Mouse (Mus musculus): ENCODE data around the gene Rad51ap1. TPM values are rescaled to one million over a fixed set of nuclear protein-coding genes. Genes with fewer than 3 reads are reported as not detected.

Gene Rad51ap1
- total RNA-seq (2021) = 1 to 10 TPM; 1.1 to 3.1 TPM
- long read RNA-seq, experiment 1, partial matches to known transcripts = 0 of 5 reads
- long read RNA-seq, experiment 1, other reads (novel, unspliced or antisense) = 3 of 5 reads
- long read RNA-seq, experiment 2, partial matches to known transcripts = 0 of 4 reads
- long read RNA-seq, experiment 2, other reads (novel, unspliced or antisense) = 1 of 4 reads

DNA sequence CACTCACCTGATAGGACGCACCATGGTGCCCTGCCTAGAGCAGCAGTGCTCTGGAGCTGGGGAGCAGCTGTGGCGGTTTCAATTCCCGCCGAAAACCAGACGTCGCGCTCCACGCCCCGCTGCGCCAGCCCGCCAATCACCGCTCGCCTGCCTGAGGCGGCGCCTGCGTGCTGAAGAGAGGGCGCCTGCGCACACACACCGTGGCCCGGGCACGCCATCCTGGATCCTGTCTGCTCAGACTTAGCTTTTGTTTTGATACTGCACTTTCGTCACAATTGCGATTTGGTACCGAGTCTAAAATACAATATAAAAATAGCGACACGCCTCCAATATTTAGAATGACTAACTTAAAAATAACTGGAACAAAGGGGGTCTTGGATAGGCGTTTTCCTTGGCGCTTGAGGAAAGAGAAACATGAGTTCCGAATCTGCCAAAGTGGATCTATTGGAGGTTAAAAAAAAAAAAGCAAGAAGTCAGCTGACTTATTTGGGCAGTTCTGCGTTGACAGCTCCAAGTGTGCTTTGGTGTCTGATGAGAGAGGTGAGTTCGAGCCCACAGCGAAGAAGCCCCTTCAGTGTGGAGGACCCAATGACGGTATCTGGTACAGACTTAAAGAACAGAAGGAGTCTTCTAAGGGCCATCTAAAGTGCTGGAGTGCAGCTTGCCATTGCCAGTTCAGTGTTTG, at the start of gene Rad51ap1, which contains the start of gene D6Wsu163e:
TSS of gene Rad51ap1 (minus strand) at position 101 of the 685 bp plus-strand sequence.
TSS of gene D6Wsu163e (plus strand) at position 476 of the 685 bp plus-strand sequence.
- peak; percentile 94 to 96 for DNase-seq (ENCODE audit: low spot score in 2 of 2)

DNA sequence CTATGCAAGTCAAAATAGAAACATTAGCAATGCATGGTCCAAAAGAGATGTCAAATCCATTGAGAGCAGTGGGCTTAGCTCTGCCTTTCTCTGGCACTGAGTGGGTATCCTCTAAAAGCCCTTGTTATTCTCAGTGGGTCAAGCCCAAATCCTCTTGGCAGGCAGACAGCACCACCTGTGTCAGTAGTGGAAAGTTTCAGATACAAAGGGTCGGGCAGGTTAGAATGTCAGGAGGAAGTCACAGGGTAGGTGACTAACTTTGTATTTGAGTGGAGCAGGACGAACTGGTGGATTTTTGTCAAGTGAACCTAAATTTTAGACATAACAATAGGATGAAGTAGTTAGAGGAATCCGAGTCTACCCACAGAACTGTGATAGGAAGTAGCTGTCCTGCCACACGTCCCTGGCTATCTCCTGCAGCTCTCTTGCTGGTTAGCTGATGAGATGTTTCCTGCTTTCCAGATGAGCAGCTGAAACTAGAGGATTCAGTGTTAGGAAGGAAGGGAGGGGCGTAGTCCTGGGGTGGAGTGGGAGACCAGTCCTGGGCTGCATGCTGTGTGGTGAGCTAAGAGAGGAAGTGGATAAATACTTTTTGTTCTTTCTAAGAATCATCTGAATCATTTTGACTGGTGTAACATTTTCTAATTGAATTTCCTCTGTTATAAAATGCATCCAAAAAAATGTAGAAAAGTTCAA, 42.3 kb upstream of the Rad51ap1 start:
- no peak for DNase-seq (ENCODE audit: low spot score in 2 of 2)

DNA sequence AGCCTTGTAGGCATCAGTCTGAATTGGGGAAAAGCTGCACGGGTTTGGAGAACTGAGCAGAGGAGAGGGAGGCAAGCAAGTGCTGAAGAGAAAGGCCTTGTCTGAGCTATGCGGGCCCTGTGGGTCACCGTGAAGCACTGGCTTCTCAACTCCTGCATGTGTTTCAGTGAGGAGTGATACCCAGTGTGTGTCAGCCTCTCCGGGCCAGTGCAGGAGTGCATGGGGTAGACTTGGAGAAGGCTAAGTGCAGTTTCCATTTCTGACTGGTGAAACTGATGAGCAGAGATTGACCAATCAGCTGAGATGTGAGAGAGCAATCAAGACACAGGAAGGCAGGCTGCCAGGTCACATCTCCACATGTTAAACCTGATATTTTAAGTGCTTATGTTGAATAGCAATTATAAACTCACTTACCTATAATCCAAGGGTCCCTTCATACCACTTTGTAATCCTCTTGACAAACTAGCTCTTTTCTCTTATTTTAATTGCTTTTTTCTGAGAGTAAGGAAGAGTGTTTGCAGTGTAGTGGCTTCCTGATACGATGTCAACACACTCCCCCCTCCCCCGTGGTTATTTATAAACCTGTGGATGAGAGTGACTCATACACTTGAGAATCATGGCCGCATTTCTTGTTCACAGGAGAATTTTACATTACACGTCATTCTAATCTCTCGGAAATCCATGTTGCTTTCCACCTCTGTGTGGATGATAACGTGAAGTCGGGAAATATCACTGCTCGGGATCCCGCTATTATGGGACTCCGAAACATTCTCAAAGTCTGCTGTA, 27.0 kb upstream of the Rad51ap1 start:
- peak; percentile 13 to 16 for DNase-seq (ENCODE audit: low spot score in 2 of 2)

DNA sequence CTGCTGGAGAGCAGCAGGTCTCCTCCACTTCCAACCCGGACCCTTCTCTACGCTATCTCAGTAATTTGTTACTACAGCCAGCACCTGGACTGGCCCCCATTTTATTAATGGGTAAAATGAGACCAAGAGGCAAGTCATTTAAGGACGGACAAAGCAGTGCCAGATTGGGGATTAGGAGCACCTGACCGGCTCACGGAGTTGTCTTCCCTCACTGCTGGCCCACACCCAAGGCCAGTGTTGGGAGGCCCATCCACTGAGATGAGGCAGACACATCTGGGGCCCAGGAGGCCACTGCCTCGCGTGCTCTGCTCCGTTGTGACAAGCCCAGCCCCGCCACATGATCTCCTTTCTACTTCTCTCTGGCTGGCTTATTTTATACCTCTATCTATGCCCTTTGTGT, 24.0 kb upstream of the Rad51ap1 start:
- DNase-seq (ENCODE audit: low spot score in 2 of 2) = no peak

DNA sequence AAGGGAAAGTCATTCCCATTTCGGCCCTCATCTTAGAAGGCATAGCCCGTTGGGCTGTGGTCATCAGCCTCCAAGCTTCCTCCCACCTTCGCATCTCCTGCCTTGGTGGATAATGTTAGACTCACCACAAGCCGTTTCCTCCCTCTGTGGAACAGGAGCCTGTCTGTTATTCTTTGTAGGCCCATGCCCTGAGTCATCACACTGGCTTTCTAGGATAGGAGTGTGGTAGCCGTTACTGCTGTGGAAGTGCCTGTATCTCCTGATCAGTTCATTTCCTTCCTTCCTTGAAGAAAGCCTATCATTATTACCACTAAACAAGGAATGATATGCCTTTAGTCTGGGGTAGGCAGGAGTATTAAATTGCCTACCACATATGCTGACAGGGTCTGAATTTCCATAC, 23.3 kb upstream of the Rad51ap1 start:
- no peak for DNase-seq (ENCODE audit: low spot score in 2 of 2)

DNA sequence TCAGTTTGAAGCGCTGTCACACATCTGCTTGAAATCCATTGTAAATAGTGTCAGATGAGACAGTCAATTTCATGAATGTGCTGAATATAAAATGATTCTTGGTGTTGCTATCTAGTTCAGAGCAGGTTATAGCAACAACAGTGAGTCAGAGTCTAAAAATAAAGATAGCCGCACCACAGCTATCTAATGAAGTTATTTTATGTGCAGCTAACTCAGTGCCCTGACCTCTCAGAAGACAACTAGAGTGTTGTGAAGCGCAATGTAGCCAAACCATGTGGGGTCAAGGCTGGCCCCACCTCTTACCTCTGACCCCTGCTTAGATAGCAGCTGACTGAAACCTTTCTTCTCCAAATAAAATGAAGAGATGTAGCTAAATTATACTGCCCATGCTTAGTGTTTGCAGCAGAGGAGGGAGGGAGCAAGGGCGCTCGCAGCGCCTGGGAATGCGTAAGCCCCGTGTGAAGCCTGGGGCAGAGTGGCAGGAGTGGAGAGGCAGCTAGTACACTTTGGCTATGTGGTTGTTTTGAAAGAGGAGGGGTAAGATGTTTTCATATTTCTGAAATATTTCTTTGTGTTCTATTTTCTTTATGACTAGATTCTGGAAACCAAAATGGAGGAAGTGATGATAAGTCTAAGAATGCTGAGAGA, 22.1 kb upstream of the Rad51ap1 start:
- DNase-seq (ENCODE audit: low spot score in 2 of 2) = no peak

DNA sequence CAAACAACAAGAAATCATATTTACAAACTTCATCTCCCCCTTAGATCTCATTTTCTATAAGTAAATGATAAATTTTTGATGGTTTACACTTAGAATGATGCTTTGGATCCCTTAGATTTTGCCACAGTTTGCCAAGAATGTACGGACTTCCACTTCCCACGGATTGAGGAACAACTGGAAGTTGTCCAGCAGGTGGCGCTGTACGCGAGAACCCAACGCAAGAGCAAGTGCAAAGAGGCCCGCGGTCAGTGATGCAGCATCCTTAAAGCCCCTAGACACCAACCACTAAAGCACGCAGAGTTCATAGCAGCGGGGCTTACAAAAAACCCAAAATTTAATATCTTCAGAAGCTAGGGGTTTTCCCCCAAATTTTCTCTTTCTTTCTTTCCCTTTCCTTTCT, 16.3 kb upstream of the Rad51ap1 start:
- DNase-seq (ENCODE audit: low spot score in 2 of 2) = peak; percentile 81 to 89

DNA sequence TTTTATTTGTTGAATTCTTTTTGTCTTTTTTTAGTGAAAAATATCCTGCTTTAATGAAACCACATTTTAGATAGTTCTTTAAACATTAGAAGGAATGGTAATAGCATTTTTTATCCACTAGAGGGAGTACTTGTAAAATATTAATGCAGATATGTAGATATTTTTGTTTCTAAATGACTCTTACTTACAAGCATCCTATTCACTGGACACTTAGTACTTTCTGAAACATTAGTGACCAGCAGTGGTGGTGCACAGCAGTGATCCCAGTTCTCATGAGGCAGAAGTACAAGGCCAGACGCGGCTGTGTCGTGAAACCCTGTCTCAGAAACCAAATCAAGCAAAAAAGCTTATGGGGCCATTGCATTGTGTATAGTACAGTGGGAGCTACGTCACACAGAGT, 8.9 kb upstream of the Rad51ap1 start:
- DNase-seq (ENCODE audit: low spot score in 2 of 2) = no peak

DNA sequence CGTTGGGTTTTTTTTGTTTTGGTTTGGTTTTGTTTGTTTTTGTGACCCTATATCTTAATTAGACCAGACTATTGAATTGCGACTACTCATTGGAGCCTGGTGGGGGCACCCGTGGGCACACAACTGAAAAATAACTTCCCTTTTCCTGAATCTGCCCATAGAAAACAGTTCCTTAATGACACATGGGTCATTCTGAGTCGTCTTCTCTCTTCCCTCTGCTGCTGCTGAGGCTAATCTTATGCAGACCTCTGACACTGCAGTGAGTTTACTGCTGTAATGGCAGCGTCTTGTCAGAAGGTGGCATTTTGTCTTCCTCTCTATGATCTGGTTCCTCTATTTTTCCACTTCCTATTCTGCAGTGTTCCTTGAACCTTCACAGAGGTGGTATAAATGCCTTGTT, 1.1 kb upstream of the Rad51ap1 start:
- DNase-seq (ENCODE audit: low spot score in 2 of 2) = no peak

DNA sequence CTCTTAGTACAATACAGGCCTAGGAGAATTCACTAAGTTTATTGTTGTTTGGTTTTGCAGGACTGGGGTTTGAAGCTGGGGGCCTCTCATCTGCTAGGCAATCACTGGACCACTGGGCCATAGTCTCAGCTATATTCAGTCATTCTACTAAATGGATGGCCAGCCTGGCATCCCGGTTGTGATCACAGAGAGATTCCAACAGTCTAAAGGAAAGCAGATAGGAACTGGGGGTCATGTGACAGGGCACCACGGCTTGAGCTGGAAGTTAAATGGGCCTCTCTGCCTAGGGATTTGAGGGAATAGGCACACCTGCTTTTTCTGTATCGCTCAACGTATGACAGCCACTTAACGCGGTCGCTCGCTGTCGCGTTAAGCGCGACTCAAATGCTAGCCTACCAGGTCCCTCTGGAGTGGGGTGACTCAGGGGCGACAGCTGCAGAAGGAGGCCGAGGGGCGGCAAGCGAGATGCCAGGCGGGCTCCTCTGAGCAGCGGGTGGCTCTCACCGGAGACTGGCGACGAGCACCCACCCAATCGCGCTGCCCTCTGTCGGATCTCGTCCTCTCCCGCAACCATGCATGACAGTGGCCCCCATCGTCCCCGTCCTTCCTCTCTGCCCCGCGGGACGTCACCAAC, 417 bp downstream of the Rad51ap1 start:
- no peak for DNase-seq (ENCODE audit: low spot score in 2 of 2)

DNA sequence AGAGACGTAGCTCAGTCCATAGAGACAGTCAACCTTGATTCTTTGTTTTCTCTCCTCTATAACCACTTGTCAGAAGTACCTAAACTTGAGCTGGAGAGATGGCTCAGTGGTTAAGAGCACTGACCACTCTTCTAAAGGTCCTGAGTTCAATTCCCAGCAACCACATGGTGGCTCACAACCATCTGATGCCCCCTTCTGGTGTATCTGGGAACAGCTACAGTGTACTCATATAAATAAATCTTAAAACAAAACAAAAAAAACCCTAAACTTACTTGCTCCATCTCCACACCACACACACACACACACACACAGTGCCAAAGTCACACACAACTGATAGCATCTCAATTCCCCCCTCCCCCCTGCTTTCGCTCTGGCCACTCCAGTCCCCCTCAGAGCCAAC, 1.3 kb downstream of the Rad51ap1 start:
- no peak for DNase-seq (ENCODE audit: low spot score in 2 of 2)

DNA sequence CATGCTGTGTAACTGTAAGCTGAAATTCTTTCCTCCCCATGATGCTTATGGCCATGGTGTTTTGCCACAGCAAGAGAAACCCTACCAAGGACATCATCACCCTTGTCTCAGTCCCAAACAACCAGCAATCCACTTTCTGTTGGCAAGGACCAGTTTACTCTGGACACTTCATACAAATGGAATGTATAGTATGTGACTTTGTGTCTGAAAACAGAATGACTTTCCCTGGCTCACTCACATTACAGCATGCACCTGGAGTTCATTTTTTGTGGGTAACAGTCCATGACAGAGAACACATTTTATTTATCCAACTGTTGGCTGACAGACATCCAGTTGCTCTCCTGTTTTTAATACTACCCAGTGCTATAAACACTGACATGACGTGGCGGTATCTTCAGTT, 6.5 kb downstream of the Rad51ap1 start:
- no peak for DNase-seq (ENCODE audit: low spot score in 2 of 2)

DNA sequence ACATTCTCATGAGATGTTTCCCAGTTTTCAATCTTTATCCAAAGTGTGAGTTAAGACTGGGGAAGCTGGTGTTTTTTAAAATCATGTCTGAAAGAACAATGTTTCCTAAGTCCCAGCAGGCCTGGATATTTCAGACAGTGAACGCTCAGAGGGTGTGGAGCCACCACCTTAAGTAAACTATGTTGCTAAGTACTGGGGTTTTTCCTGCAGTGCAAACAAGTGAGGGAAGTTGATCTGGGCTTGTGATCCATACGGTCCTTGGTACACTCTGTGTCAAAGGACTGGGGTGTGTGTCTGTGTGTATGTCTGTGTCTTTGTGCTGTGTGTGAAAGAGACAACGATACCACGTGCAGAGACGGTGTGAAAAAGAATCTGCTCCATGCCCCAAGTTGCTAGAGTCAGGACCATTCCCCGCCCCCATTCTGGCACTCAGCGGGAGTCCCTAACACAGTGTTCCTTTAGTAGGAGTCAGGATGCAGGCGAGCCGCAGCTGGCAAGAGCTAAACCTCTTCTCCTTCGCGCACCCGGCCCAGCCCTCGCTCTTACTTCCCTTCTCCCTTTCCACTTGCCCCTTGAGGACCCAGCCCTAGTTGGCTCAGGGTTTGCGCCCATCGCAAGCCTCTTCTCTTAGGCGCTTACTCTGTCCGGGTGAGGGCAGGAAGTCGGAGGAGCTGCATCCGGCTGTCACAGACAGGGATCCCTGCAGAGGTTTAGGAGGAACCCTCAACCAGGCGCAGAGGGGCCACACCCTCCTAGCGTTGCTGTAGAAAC, 18.1 kb downstream of the Rad51ap1 start, which contains the start of gene Dyrk4:
TSS of gene Dyrk4 (minus strand) at position 729 of the 771 bp plus-strand sequence.
- no peak for DNase-seq (ENCODE audit: low spot score in 2 of 2)

DNA sequence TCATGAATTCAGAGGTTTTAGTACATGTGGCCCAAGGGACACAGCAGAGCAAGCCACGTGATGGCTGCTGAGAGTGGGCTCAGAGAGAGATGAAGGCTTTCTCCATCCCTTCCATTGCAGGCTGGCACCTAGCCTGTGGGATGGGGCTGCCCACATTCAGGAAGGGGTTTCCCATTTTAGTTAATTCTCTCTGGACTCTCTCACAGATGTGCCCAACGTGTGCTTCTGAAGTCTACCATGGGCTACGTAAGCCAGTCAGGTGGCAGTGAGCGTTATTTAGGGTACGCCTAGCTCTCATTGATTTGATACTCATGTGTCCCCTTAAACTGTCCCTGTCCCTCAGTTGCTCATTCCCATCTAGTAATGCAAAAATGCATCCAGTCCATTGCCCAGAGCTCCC, 24.5 kb downstream of the Rad51ap1 start:
- no peak for DNase-seq (ENCODE audit: low spot score in 2 of 2)

DNA sequence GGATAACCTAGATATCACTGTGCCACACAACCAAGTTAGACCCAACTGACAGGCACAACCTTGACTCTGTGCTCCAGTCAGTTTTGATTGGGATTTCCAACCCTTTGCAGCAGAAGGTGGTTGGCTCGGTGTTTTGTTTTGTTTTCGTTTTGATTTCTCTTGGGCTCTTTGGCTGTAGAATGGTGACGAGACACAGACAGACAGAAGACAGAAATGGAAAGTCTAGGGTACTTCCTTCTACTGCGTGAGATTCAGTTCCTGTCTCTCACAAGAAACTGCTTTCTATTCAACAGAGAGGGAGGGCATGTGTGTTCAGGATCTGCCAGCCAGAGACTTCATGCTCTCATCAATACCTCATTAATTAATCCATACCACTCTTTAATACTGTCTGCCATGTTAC, 28.7 kb downstream of the Rad51ap1 start:
- DNase-seq (ENCODE audit: low spot score in 2 of 2) = no peak

DNA sequence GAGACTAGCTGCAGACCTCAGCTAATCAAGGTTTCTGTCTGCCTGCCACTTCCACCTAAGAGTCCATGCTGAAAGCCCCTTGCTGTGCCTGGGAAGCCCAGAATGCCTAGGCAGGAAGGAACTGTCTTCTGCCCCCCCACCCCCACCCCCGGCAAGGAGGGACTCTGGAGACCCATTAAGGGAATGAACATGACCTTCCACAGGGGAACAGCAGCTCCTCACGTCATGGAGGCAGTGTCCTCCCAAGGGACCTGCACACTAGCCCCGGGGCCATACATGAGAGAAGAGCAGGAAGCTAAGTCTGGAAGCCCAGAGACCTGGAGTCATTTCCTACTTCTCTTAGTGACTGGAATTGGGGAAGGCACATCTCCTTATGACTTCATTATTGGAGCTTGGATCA, 31.5 kb downstream of the Rad51ap1 start:
- no peak for DNase-seq (ENCODE audit: low spot score in 2 of 2)

DNA sequence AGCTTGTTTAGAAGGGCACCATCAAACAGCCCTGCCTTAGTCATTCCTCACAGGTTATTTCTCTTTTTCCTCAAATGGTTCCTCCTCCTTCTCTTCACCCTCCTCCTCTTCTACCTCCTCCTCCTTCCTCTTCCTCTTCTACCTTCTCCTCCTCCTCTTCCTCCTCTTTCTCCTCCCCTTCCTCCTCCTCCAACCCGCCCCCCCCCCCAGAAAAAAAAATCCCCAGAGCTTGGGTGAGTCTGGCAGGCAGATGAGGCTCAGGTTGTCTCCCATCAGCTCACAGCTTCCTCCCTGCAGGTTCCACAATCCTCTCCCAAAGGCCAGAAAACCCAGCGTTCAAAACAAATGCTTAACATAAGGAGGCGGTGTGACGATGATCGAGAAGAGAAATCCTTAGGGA, 32.0 kb downstream of the Rad51ap1 start:
- no peak for DNase-seq (ENCODE audit: low spot score in 2 of 2)

DNA sequence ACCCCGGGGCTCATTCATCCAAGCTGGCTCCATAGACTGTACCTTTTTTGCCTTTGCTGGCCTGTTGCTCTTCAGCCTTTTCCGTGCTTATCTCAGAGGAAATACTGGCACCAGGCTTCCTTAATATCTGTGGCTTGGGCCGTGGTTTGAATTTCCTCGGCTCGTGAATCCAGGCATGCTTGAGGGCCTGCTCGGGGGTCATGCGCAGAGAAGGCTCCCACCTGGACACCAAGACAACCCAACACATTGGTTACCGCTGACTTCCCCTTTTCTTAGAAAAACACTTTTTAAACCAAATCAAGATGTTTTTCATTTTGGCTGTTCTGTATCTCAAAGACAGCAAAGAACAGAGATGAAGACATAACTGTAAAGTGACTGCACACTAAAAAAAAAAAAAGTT, 62.3 kb downstream of the Rad51ap1 start:
- DNase-seq (ENCODE audit: low spot score in 2 of 2) = no peak

Data from left cerebral cortex, adult 18-20 months (tissue).